Mouse (Mus musculus) forebrain, embryonic 14.5 days (tissue): ENCODE results near the gene Kalrn. TPM values are rescaled to one million over a fixed set of nuclear protein-coding genes. Genes with fewer than 3 reads are reported as not detected.

Source experiments
- ATAC-seq: fragments of 200-750 bp; cut with Nextera tagmentation; 2 replicates; pipeline ENCODE4 v1.8.0; 2017; ENCODE audit warnings: mild to moderate bottlenecking, moderate library complexity
- DNase-seq: peaks from one replicate; pipeline ENCODE4 v3.0.0-alpha.2; 2015; ENCODE audit warnings: low spot score
- H3K27ac ChIP-seq: fragments of 300-500 bp; sonication (generic); 2 replicates; pipeline ENCODE4 v1.5.1; 2014; ENCODE audit warnings: low read depth, mild to moderate bottlenecking, control low read depth, low read length, moderate library complexity
- H3K27me3 ChIP-seq: fragments of 300-500 bp; sonication (generic); replicated peaks from 2 replicates; pipeline ENCODE4 v1.6.1; 2014; ENCODE audit warnings: low read length, control low read depth, mixed read lengths; ENCODE audit not compliant: control insufficient read depth, insufficient read depth
- H3K36me3 ChIP-seq: fragments of 300-500 bp; sonication (generic); 2 replicates; pipeline ENCODE4 v1.6.1; 2014; ENCODE audit warnings: low read length, control low read depth; ENCODE audit not compliant: control insufficient read depth, insufficient read depth
- H3K4me1 ChIP-seq: fragments of 300-500 bp; sonication (generic); 2 replicates; pipeline ENCODE4 v1.6.1; 2014; ENCODE audit warnings: antibody characterized with exemption, low read length, control low read depth; ENCODE audit not compliant: control insufficient read depth, insufficient read depth
- H3K4me2 ChIP-seq: fragments of 300-500 bp; sonication (generic); 2 replicates; pipeline ENCODE4 v1.6.1; 2014; ENCODE audit warnings: mild to moderate bottlenecking, control low read depth, low read length
- H3K4me3 ChIP-seq: fragments of 300-500 bp; sonication (generic); 2 replicates; pipeline ENCODE4 v1.5.1; 2014; ENCODE audit warnings: low read depth, low read length, control low read depth
- H3K9ac ChIP-seq: fragments of 300-500 bp; sonication (generic); 2 replicates; pipeline ENCODE4 v1.6.1; 2014; ENCODE audit warnings: mild to moderate bottlenecking, low read length, control low read depth, moderate library complexity
- H3K9me3 ChIP-seq: fragments of 300-500 bp; sonication (generic); replicated peaks from 2 replicates; pipeline ENCODE4 v1.6.1; 2016; ENCODE audit warnings: low read length, control low read depth, mixed read lengths; ENCODE audit not compliant: control insufficient read depth
- WGBS: fragments of 180-500 bp; shearing (Covaris S2); extraction: QIAGEN DNeasy Blood & Tissue Kit; methylation state at CpG from one replicate; pipeline ENCODE4 v1.1.7; 2014; 5-methylcytosine and 5-hydroxymethylcytosine counted together
- polyA plus RNA-seq: library from polyadenylated mRNA; unstranded; fragments of >200 nt; fragmentation: Nextera tagmentation; extraction: Ambion mirVana; gene quantifications from 2 replicates; pipeline ENCODE4 v1.2.1, GENCODE M21; 2014

Gene Kalrn
- polyA plus RNA-seq, 1 experiment from 2014 or later: 19.7 TPM

- peaks cover 26% of the 10 kb centered on the region for H3K4me1 ChIP-seq
- H3K4me2 ChIP-seq: peak overlapping the region; percentile 64
- 0 out of 2 replicates have a peak, but pooled peaks cover 5% of the 10 kb centered on the region for H3K36me3 ChIP-seq
- DNase-seq: peak; percentile 71
- peak; percentile 67 for ATAC-seq
- peak overlapping the region; percentile 62; the same call in 1 of the 2 replicates for H3K27ac ChIP-seq
- peak overlapping the region; percentile 57 for H3K9ac ChIP-seq
- peaks cover 11% of the 10 kb centered on the region; the same call in 1 of the 2 replicates for H3K27me3 ChIP-seq
- 0% methylated on average over 16 of the region's 16 CpGs for WGBS
- peak overlapping the region; percentile 31 for H3K4me3 ChIP-seq
- no peaks in the 10 kb centered on the region for H3K9me3 ChIP-seq
These were observed 478.8 kb downstream of the Kalrn start for GRCm38 (mm10) chr16:34094446-34095092.

DNA sequence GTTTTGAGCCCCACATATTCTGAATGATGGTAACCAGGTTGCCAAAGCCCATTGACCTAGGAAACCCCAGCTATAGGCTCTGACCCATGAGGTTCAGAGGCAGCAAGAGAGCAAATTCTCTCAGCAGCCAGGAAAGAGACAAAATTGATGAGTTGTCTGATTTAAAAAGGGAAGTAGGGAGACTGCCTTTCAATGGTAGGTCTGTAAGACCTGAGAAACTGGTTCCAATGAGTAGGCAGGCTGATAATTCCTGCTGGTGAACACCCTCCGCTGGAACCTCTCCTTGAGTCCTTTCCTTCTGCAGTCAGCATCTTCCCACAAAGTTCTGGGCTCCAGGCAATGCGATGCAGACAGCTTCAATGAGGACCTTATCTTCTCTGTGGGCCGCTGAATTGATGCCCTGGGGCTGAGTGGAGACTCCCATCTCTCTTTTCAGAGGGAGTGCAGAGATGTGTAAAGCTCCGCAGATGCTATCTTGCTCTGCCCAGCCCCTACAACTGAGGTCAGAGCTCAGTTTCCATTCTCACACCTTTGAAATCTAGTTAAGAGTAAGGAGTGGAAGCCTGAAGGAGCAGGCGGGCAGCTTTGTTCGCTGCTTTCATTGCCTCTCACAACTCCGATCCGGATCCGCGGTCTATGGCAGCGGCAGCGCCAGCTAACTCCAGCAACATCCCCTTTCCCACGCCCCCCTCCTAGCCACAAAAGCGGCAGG is 479.4 kb downstream of the Kalrn start:
- Histone ChIP-seq H3K4me2 (peak overlapping the region; percentile 64), H3K9ac (peak overlapping the region; percentile 57), H3K27ac (peak overlapping the region; percentile 62; the same call in 1 of the 2 replicates), H3K4me3 (peak overlapping the region; percentile 31), H3K27me3 (peaks cover 11% of the 10 kb centered on the region; the same call in 1 of the 2 replicates), H3K36me3 (0 out of 2 replicates have a peak, but pooled peaks cover 5% of the 10 kb centered on the region), H3K9me3 (no peaks in the 10 kb centered on the region), H3K4me1 (peaks cover 26% of the 10 kb centered on the region)
- WGBS: 3% methylated on average over 14 of the region's 14 CpGs
- DNase-seq: no peak
- ATAC-seq: 0 out of 2 replicates have a peak, but pooled peaks have one; percentile 1

DNA sequence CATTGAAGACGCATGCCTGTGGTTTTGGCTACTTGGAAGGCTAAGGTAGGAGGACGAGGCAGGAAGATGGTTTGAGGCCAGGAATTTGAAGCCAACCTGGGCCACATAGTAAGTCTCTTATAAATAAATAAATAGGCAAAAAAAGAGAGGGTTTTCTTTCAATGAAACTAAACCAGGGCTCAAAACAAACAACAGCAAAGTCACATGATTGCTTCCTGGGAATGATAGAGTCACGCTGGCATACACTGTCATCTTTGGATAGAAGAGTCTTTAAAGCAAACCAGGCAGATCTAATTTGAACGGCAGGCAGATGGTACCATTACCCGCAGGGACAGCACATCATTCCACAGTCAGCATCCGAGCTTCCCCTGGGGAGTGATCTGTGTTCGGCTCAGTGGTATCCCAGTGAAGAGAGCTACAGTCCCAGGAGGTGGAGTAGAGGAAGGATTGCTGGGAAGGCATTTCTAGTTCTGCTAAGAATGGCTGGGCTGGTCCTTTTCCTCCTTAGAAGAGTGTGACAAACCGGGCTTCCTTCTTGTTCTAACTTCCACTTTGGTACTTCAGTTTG is 483.7 kb downstream of the Kalrn start:
- DNase-seq (peak; percentile 27), ATAC-seq (no peak)
- peaks cover 12% of the 10 kb centered on the region for H3K4me1 ChIP-seq
- 0 out of 2 replicates have a peak, but pooled peaks cover 5% of the 10 kb centered on the region for H3K36me3 ChIP-seq
- no peak overlapping the region for H3K9ac ChIP-seq
- no peak overlapping the region for H3K4me3 ChIP-seq
- no peaks in the 10 kb centered on the region for H3K9me3 ChIP-seq
- H3K27me3 ChIP-seq: 0 out of 2 replicates have a peak, but pooled peaks cover 4% of the 10 kb centered on the region
- H3K27ac ChIP-seq: no peak overlapping the region
- no peak overlapping the region for H3K4me2 ChIP-seq
- 45% methylated on average over 8 of the region's 8 CpGs for WGBS

DNA sequence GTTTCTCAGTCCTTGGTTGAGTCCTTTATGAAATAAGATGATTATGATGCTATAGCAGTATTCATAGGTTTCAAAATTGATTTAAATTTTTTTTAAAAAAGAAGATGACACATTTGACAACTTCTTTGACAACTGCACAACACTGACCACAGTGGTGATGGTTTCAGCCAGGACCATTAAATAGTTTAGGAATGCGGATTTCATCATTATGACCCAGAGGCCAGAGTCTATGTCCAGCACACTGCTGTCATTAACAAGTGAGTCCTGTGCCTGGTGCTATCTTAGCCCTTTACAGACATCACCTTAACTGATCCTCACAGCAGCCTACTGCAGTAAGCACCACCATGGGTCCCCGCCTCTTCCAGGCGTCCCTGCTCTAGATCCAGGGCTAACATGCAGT is 484.3 kb downstream of the Kalrn start:
- Histone ChIP-seq H3K27me3 (0 out of 2 replicates have a peak, but pooled peaks cover 4% of the 10 kb centered on the region), H3K4me2 (no peak overlapping the region), H3K36me3 (0 out of 2 replicates have a peak, but pooled peaks cover 5% of the 10 kb centered on the region), H3K9me3 (no peaks in the 10 kb centered on the region), H3K4me3 (no peak overlapping the region), H3K9ac (no peak overlapping the region), H3K4me1 (peaks cover 12% of the 10 kb centered on the region), H3K27ac (no peak overlapping the region)
- DNase-seq (no peak), ATAC-seq (no peak)
- WGBS: 97% methylated on average over 3 of the region's 3 CpGs

DNA sequence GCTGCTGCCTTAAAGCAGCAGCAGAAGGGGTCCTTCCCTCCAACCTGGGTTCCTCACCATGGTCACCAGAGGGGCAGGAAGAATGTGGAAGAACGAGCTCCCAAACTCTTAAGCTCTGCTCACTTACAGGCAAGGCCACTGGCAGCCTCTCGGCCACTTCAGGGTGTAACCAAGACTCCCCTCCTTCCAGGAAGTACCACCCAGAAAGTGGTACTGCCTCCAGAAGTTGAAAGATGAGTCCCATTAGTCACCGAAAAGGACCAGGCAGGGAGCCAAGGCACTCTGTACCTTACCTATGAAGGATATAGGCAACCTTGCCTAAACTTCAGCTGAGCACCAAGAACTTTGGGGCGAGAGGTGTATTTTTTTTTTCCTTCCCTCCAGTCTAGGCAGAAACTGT is 485.0 kb downstream of the Kalrn start:
- Histone ChIP-seq H3K4me2 (no peak overlapping the region), H3K4me1 (peaks cover 6% of the 10 kb centered on the region; the same call in 1 of the 2 replicates), H3K9ac (no peak overlapping the region), H3K9me3 (no peaks in the 10 kb centered on the region), H3K27me3 (0 out of 2 replicates have a peak, but pooled peaks cover 4% of the 10 kb centered on the region), H3K36me3 (0 out of 2 replicates have a peak, but pooled peaks cover 5% of the 10 kb centered on the region), H3K27ac (no peak overlapping the region), H3K4me3 (no peak overlapping the region)
- WGBS: 48% methylated on average over 4 of the region's 4 CpGs
- ATAC-seq (no peak), DNase-seq (no peak)

DNA sequence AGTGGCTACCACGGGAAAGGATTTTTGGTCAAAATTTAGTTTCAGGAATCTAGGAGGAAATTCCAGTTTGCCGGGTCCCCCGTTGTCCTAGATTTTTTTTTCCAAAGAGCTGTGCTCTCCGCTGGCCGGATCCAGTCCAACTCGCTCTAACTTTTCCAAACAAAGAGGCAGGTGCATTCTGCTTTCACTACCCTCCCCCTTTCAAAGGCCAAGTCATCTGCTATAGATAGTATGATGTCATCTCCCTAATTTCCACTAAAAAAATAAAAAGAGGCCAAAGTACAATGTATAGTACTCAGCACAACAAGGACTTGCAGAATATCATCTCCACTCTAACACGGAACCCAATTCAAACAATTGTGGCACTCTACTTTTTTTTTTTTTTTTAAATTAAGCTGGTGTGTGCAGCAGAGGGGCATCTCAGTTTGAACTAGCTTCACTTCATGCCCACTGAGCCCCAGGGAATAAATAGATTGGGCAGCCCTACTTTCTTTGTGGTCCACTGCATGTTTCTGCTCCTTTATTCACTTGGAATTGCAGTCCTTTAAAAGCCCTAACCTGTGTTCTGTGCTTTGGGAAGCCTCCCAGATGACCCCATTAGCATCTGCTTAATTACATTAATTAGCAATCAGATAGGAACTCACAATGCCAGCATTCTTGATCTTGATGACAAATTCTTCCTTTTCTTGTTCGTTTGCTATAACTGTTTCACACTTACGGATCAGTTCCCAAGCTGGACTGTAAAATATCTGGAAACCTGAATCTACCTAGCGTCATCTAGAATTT is 489.0 kb downstream of the Kalrn start:
- peak; percentile 42 for DNase-seq
- Histone ChIP-seq H3K9me3 (no peaks in the 10 kb centered on the region), H3K9ac (no peak overlapping the region), H3K27me3 (no peaks in the 10 kb centered on the region), H3K4me3 (no peak overlapping the region), H3K36me3 (no peaks in the 10 kb centered on the region), H3K27ac (no peak overlapping the region), H3K4me1 (peaks cover 9% of the 10 kb centered on the region; the same call in 1 of the 2 replicates), H3K4me2 (no peak overlapping the region)
- 60% methylated on average over 10 of the region's 10 CpGs for WGBS
- ATAC-seq: no peak

DNA sequence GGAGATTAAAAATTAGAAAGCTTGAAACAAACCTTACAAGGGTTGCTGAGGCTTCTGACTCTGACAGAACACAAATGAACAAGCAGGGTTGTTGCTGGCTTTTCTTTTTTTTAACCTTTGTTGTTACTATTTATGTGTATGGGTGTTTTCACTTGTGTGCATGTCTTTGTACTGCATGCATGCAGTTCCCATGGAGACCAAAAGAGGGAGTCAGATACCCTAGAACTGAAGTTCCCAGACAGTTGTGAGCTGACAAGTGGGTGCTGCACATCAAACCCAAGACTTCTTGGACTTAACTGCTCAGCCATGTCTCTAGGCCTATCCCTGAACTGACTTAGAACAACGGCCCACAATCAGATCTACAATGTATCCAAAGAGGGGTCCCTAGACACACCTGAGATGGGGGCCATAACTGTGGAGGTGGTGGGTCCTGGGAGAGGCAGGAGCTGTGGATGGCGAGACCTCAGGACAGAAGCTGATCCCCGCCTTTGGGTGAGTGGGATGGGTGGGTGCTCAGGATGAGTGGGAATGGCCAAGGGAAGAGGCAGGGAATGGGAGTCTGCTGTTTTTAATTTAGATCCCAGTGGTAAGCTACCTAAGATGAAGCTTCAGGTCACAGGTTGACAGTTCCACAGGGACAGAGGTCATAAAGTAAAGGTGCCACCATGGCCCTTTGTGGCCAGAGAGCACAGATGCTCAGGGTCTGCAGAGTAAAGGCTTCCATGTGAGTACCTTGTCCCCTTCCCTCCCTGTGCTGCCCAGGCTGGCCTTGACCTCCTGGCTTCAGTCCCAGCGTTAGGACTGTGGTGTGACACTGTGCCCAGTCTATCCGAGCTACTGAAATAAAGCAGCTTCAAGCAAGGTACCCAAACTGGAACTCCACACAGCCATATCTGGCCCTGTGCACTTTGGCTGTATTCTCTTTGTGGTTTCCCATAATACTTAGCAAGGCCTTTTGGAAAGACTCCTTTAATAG is 490.6 kb downstream of the Kalrn start:
- Histone ChIP-seq H3K9me3 (no peaks in the 10 kb centered on the region), H3K9ac (no peak overlapping the region), H3K27me3 (no peaks in the 10 kb centered on the region), H3K4me1 (peaks cover 9% of the 10 kb centered on the region; the same call in 1 of the 2 replicates), H3K4me3 (no peak overlapping the region), H3K36me3 (no peaks in the 10 kb centered on the region), H3K27ac (no peak overlapping the region), H3K4me2 (no peak overlapping the region)
- DNase-seq (no peak), ATAC-seq (no peak)
- WGBS: 93% methylated on average over 5 of the region's 5 CpGs
